Mouse (Mus musculus): Measurements from ENCODE around the gene Oxct2a. TPM values are rescaled to one million over a fixed set of nuclear protein-coding genes. Genes with fewer than 3 reads are reported as not detected.
"Not testable (repeated sequence)": the region's sequence is repeated elsewhere in the genome, so short reads cannot be mapped to it uniquely, and the experiment has no call there.

Oxct2a gene
- total RNA-seq, 1 experiment, result 3.6 TPM

- H3K36me3 ChIP-seq (ENCODE audit: control insufficient read depth, insufficient read depth, low read length, poor library complexity, severe bottlenecking), result peaks cover 60% of the 10 kb centered on the region
- no peak overlapping the region for H3K27ac ChIP-seq (ENCODE audit: insufficient read depth, low read depth, low read length, poor library complexity, severe bottlenecking)
- H3K4me3 ChIP-seq (ENCODE audit: insufficient read depth in 1 of 2, low read depth in 1 of 2, low read length in 2 of 2, poor library complexity in 1 of 2, severe bottlenecking in 1 of 2), result peak overlapping the region; percentile 69 to 71; a peak in 3 of 4 replicates
- no peak for DNase-seq (ENCODE audit: low read depth, low spot score)
- no peaks in the 10 kb centered on the region for H3K9me3 ChIP-seq (ENCODE audit: control insufficient read depth, insufficient read depth, low read depth, low read length)
- in situ Hi-C loops (cut with MboI; ENCODE audit: low sequenced_read_pairs in 2 of 2, unreplicated experiment in 2 of 2), result no loop called here
- no peak for TF ChIP-seq CHD2 (IDR thresholded peaks at IDR 0.05; ENCODE audit: low read depth, low read length)
- peaks cover 2 to 19% of the 10 kb centered on the region in 2 experiments; a peak in 2 of 4 replicates for H3K4me1 ChIP-seq (ENCODE audit: control insufficient read depth in 2 of 2, insufficient read depth in 2 of 2, low read length in 2 of 2, poor library complexity in 1 of 2)
- peak overlapping the region; percentile 57 for H3K9ac ChIP-seq (ENCODE audit: insufficient read depth, low read depth, low read length, poor library complexity, severe bottlenecking)
Observed at GRCm38 (mm10) chr4:123284731-123285624, 38.5 kb downstream of the Oxct2a start.

DNA sequence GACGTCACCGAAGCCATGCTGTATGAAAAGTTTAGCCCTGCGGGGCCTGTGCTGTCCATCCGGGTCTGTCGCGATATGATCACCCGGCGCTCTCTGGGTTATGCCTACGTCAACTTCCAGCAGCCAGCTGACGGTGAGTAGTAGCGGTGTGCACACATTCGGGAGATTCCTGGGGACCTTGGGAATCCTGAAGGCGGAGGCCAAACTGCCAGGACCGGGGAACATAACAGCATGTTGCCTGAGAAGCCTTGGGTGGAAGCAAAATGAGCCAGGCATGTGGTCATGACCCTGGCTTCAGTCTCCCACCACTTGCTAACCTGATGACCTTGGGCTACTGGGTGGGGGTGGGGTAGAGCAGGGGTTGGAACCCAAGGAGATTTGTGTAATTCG is 39.8 kb downstream of the Oxct2a start:
- peak overlapping the region; percentile 69 to 71 for H3K4me3 ChIP-seq (ENCODE audit: insufficient read depth in 1 of 2, low read depth in 1 of 2, low read length in 2 of 2, poor library complexity in 1 of 2, severe bottlenecking in 1 of 2)
- peaks cover 2 to 18% of the 10 kb centered on the region in 2 experiments; a peak in 2 of 4 replicates for H3K4me1 ChIP-seq (ENCODE audit: control insufficient read depth in 2 of 2, insufficient read depth in 2 of 2, low read length in 2 of 2, poor library complexity in 1 of 2)
- H3K36me3 ChIP-seq (ENCODE audit: control insufficient read depth, insufficient read depth, low read length, poor library complexity, severe bottlenecking), result peaks cover 47% of the 10 kb centered on the region
- H3K9me3 ChIP-seq (ENCODE audit: control insufficient read depth, insufficient read depth, low read depth, low read length); DNase-seq (ENCODE audit: low read depth, low spot score); in situ Hi-C loops (cut with MboI; ENCODE audit: low sequenced_read_pairs in 2 of 2, unreplicated experiment in 2 of 2); H3K27ac ChIP-seq (ENCODE audit: insufficient read depth, low read depth, low read length, poor library complexity, severe bottlenecking): not testable (repeated sequence)
- H3K9ac ChIP-seq (ENCODE audit: insufficient read depth, low read depth, low read length, poor library complexity, severe bottlenecking), result peak overlapping the region; percentile 57

DNA sequence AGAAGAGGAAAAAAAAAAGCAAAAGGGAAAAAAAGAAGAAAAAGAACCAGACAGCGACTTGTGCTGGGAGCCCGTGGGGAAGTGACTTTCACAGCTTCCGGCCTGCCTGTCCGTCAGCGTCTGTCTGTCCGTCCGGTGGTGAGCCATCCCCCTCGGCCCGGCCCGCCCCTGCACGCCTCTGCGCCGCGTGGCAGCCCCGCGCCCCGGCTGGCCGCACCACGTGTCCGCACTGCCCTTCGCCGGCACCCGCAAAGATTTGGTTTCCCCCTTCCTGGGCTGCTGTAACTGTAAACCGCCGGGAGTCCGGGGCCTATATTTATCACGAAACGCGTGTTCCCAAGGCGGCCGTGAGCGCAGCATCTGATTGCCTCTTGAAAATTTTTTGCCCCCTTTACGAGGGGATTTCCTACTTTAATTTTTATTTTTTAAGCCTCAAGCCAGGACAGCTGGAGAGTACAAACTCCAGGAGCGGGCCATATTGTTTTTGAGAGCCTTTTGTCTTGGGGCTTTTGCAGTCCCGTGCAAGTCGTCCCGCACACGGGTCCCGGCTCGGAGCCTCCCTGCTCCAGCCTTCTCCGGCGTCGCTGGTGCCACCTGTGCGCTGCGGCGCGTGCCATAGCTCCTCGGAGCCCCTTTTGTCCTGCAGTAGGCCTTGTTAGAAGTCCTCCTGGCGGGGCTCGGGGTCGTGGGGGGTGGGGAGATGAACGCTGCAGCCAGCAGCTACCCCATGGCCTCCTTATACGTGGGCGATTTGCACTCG is 40.3 kb downstream of the Oxct2a start:
- Histone ChIP-seq H3K9ac (ENCODE audit: insufficient read depth, low read depth, low read length, poor library complexity, severe bottlenecking) (peak overlapping the region; percentile 79), H3K36me3 (ENCODE audit: control insufficient read depth, insufficient read depth, low read length, poor library complexity, severe bottlenecking) (peaks cover 42% of the 10 kb centered on the region), H3K4me3 (ENCODE audit: insufficient read depth in 1 of 2, low read depth in 1 of 2, low read length in 2 of 2, poor library complexity in 1 of 2, severe bottlenecking in 1 of 2) (peak overlapping the region; percentile 52 to 71), H3K4me1 (ENCODE audit: control insufficient read depth in 2 of 2, insufficient read depth in 2 of 2, low read length in 2 of 2, poor library complexity in 1 of 2) (peaks cover 2 to 16% of the 10 kb centered on the region in 2 experiments; a peak in 1 of 4 replicates)
- DNase-seq (ENCODE audit: low read depth, low spot score); H3K27ac ChIP-seq (ENCODE audit: insufficient read depth, low read depth, low read length, poor library complexity, severe bottlenecking); in situ Hi-C loops (cut with MboI; ENCODE audit: low sequenced_read_pairs in 2 of 2, unreplicated experiment in 2 of 2); H3K9me3 ChIP-seq (ENCODE audit: control insufficient read depth, insufficient read depth, low read depth, low read length): not testable (repeated sequence)

DNA sequence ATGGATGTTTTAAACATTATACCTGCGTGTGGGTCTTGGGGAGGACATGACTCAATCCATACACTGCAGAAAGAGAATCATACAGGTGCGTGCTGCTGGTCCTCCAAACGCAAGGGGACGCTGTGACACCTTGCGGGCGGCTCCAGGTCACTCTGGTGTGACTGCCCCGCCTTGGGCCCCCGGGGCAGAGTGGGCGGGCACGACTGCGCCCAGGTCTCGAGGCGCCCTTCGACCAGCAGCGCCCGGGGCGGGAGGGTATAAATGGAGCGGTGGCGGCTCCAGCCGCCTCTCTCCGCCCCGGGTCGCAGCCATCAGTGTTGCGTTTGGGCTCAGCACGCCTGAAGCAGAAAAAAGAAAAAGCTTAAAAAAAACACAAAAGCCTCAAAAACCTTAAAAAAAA is 40.9 kb downstream of the Oxct2a start:
- TF ChIP-seq ZC3H11A (IDR thresholded peaks at IDR 0.05; ENCODE audit: borderline replicate concordance, low read depth, low read length) (no peak), ZNF384 (IDR thresholded peaks at IDR 0.05; ENCODE audit: low read depth, low read length) (no peak), HCFC1 (IDR thresholded peaks at IDR 0.05; ENCODE audit: borderline replicate concordance, insufficient read depth, low read length) (no peak), CHD2 (IDR thresholded peaks at IDR 0.05; ENCODE audit: low read depth, low read length) (no peak), MAFK (IDR thresholded peaks at IDR 0.05; ENCODE audit: insufficient read depth, low read depth, low read length) (no peak)
- in situ Hi-C loops (cut with MboI; ENCODE audit: low sequenced_read_pairs in 2 of 2, unreplicated experiment in 2 of 2), result no loop called here
- peak; percentile 91 for DNase-seq (ENCODE audit: low read depth, low spot score)
- H3K4me3 ChIP-seq (ENCODE audit: insufficient read depth in 1 of 2, low read depth in 1 of 2, low read length in 2 of 2, poor library complexity in 1 of 2, severe bottlenecking in 1 of 2), result peak overlapping the region; percentile 52 to 71
- no peak overlapping the region for H3K27ac ChIP-seq (ENCODE audit: insufficient read depth, low read depth, low read length, poor library complexity, severe bottlenecking)
- peaks cover 2 to 16% of the 10 kb centered on the region in 2 experiments; a peak in 1 of 4 replicates for H3K4me1 ChIP-seq (ENCODE audit: control insufficient read depth in 2 of 2, insufficient read depth in 2 of 2, low read length in 2 of 2, poor library complexity in 1 of 2)
- H3K36me3 ChIP-seq (ENCODE audit: control insufficient read depth, insufficient read depth, low read length, poor library complexity, severe bottlenecking), result peaks cover 39% of the 10 kb centered on the region
- no peaks in the 10 kb centered on the region for H3K9me3 ChIP-seq (ENCODE audit: control insufficient read depth, insufficient read depth, low read depth, low read length)
- peak overlapping the region; percentile 16; the same call in 1 of the 2 replicates for H3K9ac ChIP-seq (ENCODE audit: insufficient read depth, low read depth, low read length, poor library complexity, severe bottlenecking)

- H3K27ac ChIP-seq (ENCODE audit: insufficient read depth, low read depth, low read length, poor library complexity, severe bottlenecking), result no peak overlapping the region
- peaks cover 16% of the 10 kb centered on the region for H3K36me3 ChIP-seq (ENCODE audit: control insufficient read depth, insufficient read depth, low read length, poor library complexity, severe bottlenecking)
- H3K9ac ChIP-seq (ENCODE audit: insufficient read depth, low read depth, low read length, poor library complexity, severe bottlenecking), result no peak overlapping the region
- no peaks in the 10 kb centered on the region for H3K9me3 ChIP-seq (ENCODE audit: control insufficient read depth, insufficient read depth, low read depth, low read length)
- DNase-seq (ENCODE audit: low read depth, low spot score), result no peak
- in situ Hi-C loops (cut with MboI; ENCODE audit: low sequenced_read_pairs in 2 of 2, unreplicated experiment in 2 of 2), result no loop called here
- H3K4me3 ChIP-seq (ENCODE audit: insufficient read depth in 1 of 2, low read depth in 1 of 2, low read length in 2 of 2, poor library complexity in 1 of 2, severe bottlenecking in 1 of 2), result no peak overlapping the region
- peaks cover 0 to 7% of the 10 kb centered on the region in 2 experiments; a peak in 1 of 4 replicates for H3K4me1 ChIP-seq (ENCODE audit: control insufficient read depth in 2 of 2, insufficient read depth in 2 of 2, low read length in 2 of 2, poor library complexity in 1 of 2)
- TF ChIP-seq ZNF384 (IDR thresholded peaks at IDR 0.05; ENCODE audit: low read depth, low read length), result no peak
- TF ChIP-seq CHD2 (IDR thresholded peaks at IDR 0.05; ENCODE audit: low read depth, low read length), result no peak
- TF ChIP-seq HCFC1 (IDR thresholded peaks at IDR 0.05; ENCODE audit: borderline replicate concordance, insufficient read depth, low read length), result no peak
- no peak for TF ChIP-seq MAFK (IDR thresholded peaks at IDR 0.05; ENCODE audit: insufficient read depth, low read depth, low read length)
- TF ChIP-seq ZC3H11A (IDR thresholded peaks at IDR 0.05; ENCODE audit: borderline replicate concordance, low read depth, low read length), result no peak
Observed at GRCm38 (mm10) chr4:123280117-123280516, 43.3 kb downstream of the Oxct2a start.
